8 mouse cellular contexts compared by ENCODE assay signal in the genomic region with DNA sequence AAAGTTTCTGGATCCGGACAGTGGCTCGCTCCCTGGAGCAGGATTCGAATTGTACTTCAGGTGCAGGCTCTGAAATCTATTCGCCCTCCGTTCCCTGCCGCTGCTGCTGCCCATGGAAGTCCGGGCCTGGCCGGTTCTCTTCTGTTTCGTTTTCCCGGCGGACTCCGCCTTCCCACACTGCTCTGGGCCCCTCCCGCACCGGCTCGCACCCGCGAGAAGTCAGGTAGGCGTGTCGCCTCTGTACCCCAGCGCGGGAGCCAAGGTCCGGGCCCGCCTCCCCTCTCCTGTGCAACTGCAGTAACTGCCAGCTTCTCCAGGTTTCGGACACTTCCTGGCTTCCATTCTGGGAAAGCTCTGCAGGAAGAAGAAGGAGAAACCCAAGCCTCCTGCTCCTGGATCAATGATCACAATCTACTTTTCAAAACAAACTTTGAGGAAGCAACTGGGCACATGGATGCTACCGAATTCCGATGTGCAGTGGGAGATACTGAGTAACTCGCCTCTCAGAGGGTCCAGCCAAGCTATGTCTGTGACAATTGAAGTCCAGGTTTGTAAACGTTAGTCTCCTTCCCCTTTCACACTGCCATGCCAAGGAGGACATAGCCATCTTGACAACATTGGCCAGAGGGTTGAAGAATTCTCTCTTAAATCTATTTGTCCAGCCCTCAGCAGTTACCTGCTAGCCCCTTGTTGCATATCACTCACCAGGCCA. TPM values are rescaled to one million over a fixed set of nuclear protein-coding genes. Genes with fewer than 3 reads are reported as not detected.
DNase-seq lines count a peak whose midpoint lies in the region; ATAC-seq and TF ChIP-seq lines count a peak whose summit lies in the region.

A gene (minus strand): TSS at position 173 of the 712 bp plus-strand sequence.

- peak within 1 kb of the TSS; percentile 67 to 95 for H3K4me3 ChIP-seq in ES-E14 (ENCODE audit: insufficient read depth in 1 of 2, low read depth in 1 of 2, low read length in 2 of 2, poor library complexity in 1 of 2, severe bottlenecking in 1 of 2)
- H3K4me3 ChIP-seq in forebrain, embryonic 14.5 days (ENCODE audit: low read depth, low read length), result peak within 1 kb of the TSS; percentile 38
- peak within 1 kb of the TSS; percentile 87 for H3K4me3 ChIP-seq in liver, postnatal 0 days (ENCODE audit: low read depth, low read length)
- H3K4me3 ChIP-seq in neural tube, embryonic 14.5 days (ENCODE audit: low read depth, low read length), result peak within 1 kb of the TSS; percentile 36

- H3K9ac ChIP-seq in ES-E14 (ENCODE audit: insufficient read depth, low read depth, low read length, poor library complexity, severe bottlenecking), result peak within 1 kb of the TSS; percentile 75
- H3K9ac ChIP-seq in forebrain, embryonic 14.5 days (ENCODE audit: low read length), result peak within 1 kb of the TSS; percentile 63
- peak within 1 kb of the TSS; percentile 90 for H3K9ac ChIP-seq in liver, postnatal 0 days (replicated peaks)
- H3K9ac ChIP-seq in neural tube, embryonic 14.5 days (replicated peaks; ENCODE audit: low read depth, low read length), result peak within 1 kb of the TSS; percentile 47; the same call in 1 of the 2 replicates

- intact Hi-C loops in heart, postnatal 14 days (cut with DNase I), result loop anchor here (2.0 kb wide), 1 partner anchor 34 kb away; a partner anchor contains a TSS

- no peak for TF ChIP-seq CTCF in liver, postnatal 0 days (IDR thresholded peaks at IDR 0.05; ENCODE audit: low read depth)

- WGBS in forebrain, embryonic 14.5 days, result 3% methylated on average over 28 of the region's 28 CpGs
- under 1% methylated on average over 28 of the region's 28 CpGs for WGBS in large intestine, adult 2 months
- WGBS in liver, postnatal 0 days (ENCODE audit: insufficient replicate concordance), result under 1% methylated on average over 28 of the region's 28 CpGs
- 3% methylated on average over 28 of the region's 28 CpGs for WGBS in neural tube, embryonic 14.5 days

- H3K4me1 ChIP-seq in ES-E14 (ENCODE audit: control insufficient read depth in 2 of 2, insufficient read depth in 2 of 2, low read length in 2 of 2, poor library complexity in 1 of 2), result peaks cover 0 to 2% of the 10 kb centered on the region in 2 experiments; a peak in 1 of 4 replicates
- H3K4me1 ChIP-seq in forebrain, embryonic 14.5 days (ENCODE audit: control insufficient read depth, insufficient read depth, low read length), result peaks cover 6% of the 10 kb centered on the region; the same call in 1 of the 2 replicates
- H3K4me1 ChIP-seq in liver, postnatal 0 days (ENCODE audit: insufficient read depth), result peaks cover 16% of the 10 kb centered on the region
- H3K4me1 ChIP-seq in neural tube, embryonic 14.5 days (ENCODE audit: control insufficient read depth, insufficient read depth, low read length), result no peaks in the 10 kb centered on the region

- no peaks in the 10 kb centered on the region for H3K9me3 ChIP-seq in ES-E14 (ENCODE audit: control insufficient read depth, insufficient read depth, low read depth, low read length)
- H3K9me3 ChIP-seq in forebrain, embryonic 14.5 days (replicated peaks; ENCODE audit: control insufficient read depth, low read length), result no peaks in the 10 kb centered on the region
- no peaks in the 10 kb centered on the region for H3K9me3 ChIP-seq in liver, postnatal 0 days (ENCODE audit: low read length)
- no peaks in the 10 kb centered on the region for H3K9me3 ChIP-seq in neural tube, embryonic 14.5 days (ENCODE audit: control insufficient read depth, low read length)

- H3K4me2 ChIP-seq in forebrain, embryonic 14.5 days (ENCODE audit: low read length), result peak within 1 kb of the TSS; percentile 67
- H3K4me2 ChIP-seq in liver, postnatal 0 days (ENCODE audit: low read depth, low read length), result peak within 1 kb of the TSS; percentile 68
- peak within 1 kb of the TSS; percentile 66 for H3K4me2 ChIP-seq in neural tube, embryonic 14.5 days (ENCODE audit: low read depth, low read length)

- peak within 1 kb of the TSS; percentile 14; the same call in 1 of the 2 replicates for H3K27ac ChIP-seq in ES-E14 (ENCODE audit: insufficient read depth, low read depth, low read length, poor library complexity, severe bottlenecking)
- H3K27ac ChIP-seq in forebrain, embryonic 14.5 days (ENCODE audit: low read depth, low read length), result peak within 1 kb of the TSS; percentile 27; the same call in 1 of the 2 replicates
- H3K27ac ChIP-seq in liver, postnatal 0 days (ENCODE audit: low read depth), result peak within 1 kb of the TSS; percentile 85
- H3K27ac ChIP-seq in neural tube, embryonic 14.5 days (ENCODE audit: low read depth, low read length), result peak within 1 kb of the TSS; percentile 22; the same call in 1 of the 2 replicates

- in situ Hi-C loops in ES-E14 (cut with MboI; ENCODE audit: low sequenced_read_pairs in 2 of 2, unreplicated experiment in 2 of 2), result no loop called here

- peak; percentile 93 for ATAC-seq in forebrain, embryonic 14.5 days
- peak; percentile 99 for ATAC-seq in liver, postnatal 0 days
- ATAC-seq in neural tube, embryonic 14.5 days (ENCODE audit: low read depth), result peak; percentile 91

- DNase-seq in ES-E14 (ENCODE audit: low read depth, low spot score), result peak; percentile 69
- peak; percentile 52 for DNase-seq in cerebellum, adult 11-12 months
- DNase-seq in forebrain, embryonic 14.5 days (ENCODE audit: low spot score), result peak; percentile 50
- peak; percentile 82 to 88 for DNase-seq in heart, postnatal 14 days
- DNase-seq in large intestine, adult 2 months (ENCODE audit: low read depth, low spot score), result peak; percentile 70
- peak; percentile 92 for DNase-seq in liver, postnatal 0 days
- DNase-seq in testis, postnatal 14 days (ENCODE audit: low spot score), result peak; percentile 80

- H3K36me3 ChIP-seq in ES-E14 (ENCODE audit: control insufficient read depth, insufficient read depth, low read length, poor library complexity, severe bottlenecking), result no peaks in the 10 kb centered on the region
- no peaks in the 10 kb centered on the region for H3K36me3 ChIP-seq in forebrain, embryonic 14.5 days (ENCODE audit: control insufficient read depth, insufficient read depth, low read length)
- H3K36me3 ChIP-seq in liver, postnatal 0 days (replicated peaks; ENCODE audit: insufficient read depth, low read length), result peaks cover 23% of the 10 kb centered on the region
- H3K36me3 ChIP-seq in neural tube, embryonic 14.5 days (ENCODE audit: control insufficient read depth, insufficient read depth, low read length), result no peaks in the 10 kb centered on the region

- H3K27me3 ChIP-seq in forebrain, embryonic 14.5 days (replicated peaks; ENCODE audit: control insufficient read depth, insufficient read depth, low read length), result no peaks in the 10 kb centered on the region
- no peaks in the 10 kb centered on the region for H3K27me3 ChIP-seq in liver, postnatal 0 days (ENCODE audit: insufficient read depth, low read length)
- no peaks in the 10 kb centered on the region for H3K27me3 ChIP-seq in neural tube, embryonic 14.5 days (ENCODE audit: control insufficient read depth, insufficient read depth, low read length)

- peak; percentile 50; the same call in 1 of the 2 replicates for TF ChIP-seq EP300 in liver, postnatal 0 days (IDR thresholded peaks at IDR 0.05; ENCODE audit: low read depth)

TF ChIP-seq in ES-E14, 5 proteins besides CTCF, POLR2A, EP300 and RAD21:
- TF ChIP-seq HCFC1 (IDR thresholded peaks at IDR 0.05; ENCODE audit: borderline replicate concordance, insufficient read depth, low read length), result 0 out of 2 replicates have a peak, but pooled peaks have one; percentile 23
- TF ChIP-seq CHD2 (IDR thresholded peaks at IDR 0.05; ENCODE audit: low read depth, low read length), result peak; percentile 81
- no peak for TF ChIP-seq MAFK (IDR thresholded peaks at IDR 0.05; ENCODE audit: insufficient read depth, low read depth, low read length)
- TF ChIP-seq ZC3H11A (IDR thresholded peaks at IDR 0.05; ENCODE audit: borderline replicate concordance, low read depth, low read length), result no peak
- TF ChIP-seq ZNF384 (IDR thresholded peaks at IDR 0.05; ENCODE audit: low read depth, low read length), result no peak

RNA-seq across cellular contexts. Expression of the gene that starts here (rescaled TPM):
- 13.1 and 15.3 TPM in 2 replicates for total RNA-seq in ES-E14 (2012; rRNA removed)
- polyA plus RNA-seq in forebrain, embryonic 14.5 days (2014; fragmentation: Nextera tagmentation; extraction: Ambion mirVana), result 2.4 and 2.5 TPM in 2 replicates
- total RNA-seq in heart, postnatal 14 days (2021), result 10 to 100 TPM in 1 of 2 experiments, 1 to 10 TPM in 1; 8.7 to 10.4 TPM
- polyA plus RNA-seq in large intestine, adult 2 months (2012; rRNA removed), result 3.0 and 10.5 TPM in 2 replicates
- 7.4 and 8.4 TPM in 2 replicates for polyA plus RNA-seq in liver, postnatal 0 days (2015; fragmentation: Nextera tagmentation; extraction: Ambion mirVana)
- 1.3 and 2.8 TPM in 2 replicates for polyA plus RNA-seq in neural tube, embryonic 14.5 days (2014; fragmentation: Nextera tagmentation; extraction: Ambion mirVana)

Comparison
In these comparisons a context has a peak if more than half of its experiments do, and no peak if none do; other contexts are left out.
1. Peak in every context shown above with its lines: DNase-seq, ATAC-seq, H3K4me3 ChIP-seq and H3K27ac ChIP-seq.
2. H3K27ac ChIP-seq: peak in every context shown above with its lines; median percentile 85 in liver, postnatal 0 days; 27 in forebrain, embryonic 14.5 days; 22 in neural tube, embryonic 14.5 days; 14 in ES-E14.
3. H3K4me3 ChIP-seq: peak in every context shown above with its lines; median percentile 87 in liver, postnatal 0 days; 81 in ES-E14; 38 in forebrain, embryonic 14.5 days; 36 in neural tube, embryonic 14.5 days.